Mouse (Mus musculus) brain, embryonic 14.5 days (tissue): ENCODE results near the gene Itgb2. TPM values are rescaled to one million over a fixed set of nuclear protein-coding genes. Genes with fewer than 3 reads are reported as not detected.

Experiments
- DNase-seq: peaks from one replicate; pipeline ENCODE4 v3.0.0-alpha.2; 2011; ENCODE audit warnings: low read depth
- CTCF ChIP-seq: fragments of 200-500 bp; IDR thresholded peaks from 2 replicates; pipeline ENCODE4 v1.5.1; 2012; ENCODE audit warnings: inconsistent platforms, mild to moderate bottlenecking, moderate library complexity, borderline replicate concordance; ENCODE audit not compliant: insufficient read depth, insufficient read length; ENCODE audit errors: extremely low read depth
- POLR2A ChIP-seq: fragments of 200-500 bp; IDR thresholded peaks from 2 replicates; pipeline ENCODE4 v1.6.1; 2012; ENCODE audit warnings: mild to moderate bottlenecking, inconsistent platforms, borderline replicate concordance; ENCODE audit not compliant: poor library complexity, insufficient read depth, insufficient read length, severe bottlenecking; ENCODE audit errors: extremely low read depth
- polyA plus RNA-seq: library from polyadenylated mRNA; depleted of rRNA; stranded (reverse); fragments of >200 nt; gene quantifications from 2 replicates; pipeline ENCODE4 v1.2.3, GENCODE M21; 2012

Gene Itgb2
- polyA plus RNA-seq, 1 experiment = 0.94 TPM

- TF ChIP-seq POLR2A = no peak
- no peak for TF ChIP-seq CTCF
- DNase-seq = no peak
These were observed 23.0 kb upstream of the Itgb2 start for GRCm38 (mm10) chr10:77506961-77507577.

- TF ChIP-seq POLR2A = no peak
- no peak for TF ChIP-seq CTCF
- DNase-seq = no peak
These were observed 22.3 kb upstream of the Itgb2 start for GRCm38 (mm10) chr10:77507779-77508178.

- no peak for DNase-seq
- TF ChIP-seq CTCF = no peak
- no peak for TF ChIP-seq POLR2A
These were observed 21.3 kb upstream of the Itgb2 start for GRCm38 (mm10) chr10:77508744-77509143.

DNA sequence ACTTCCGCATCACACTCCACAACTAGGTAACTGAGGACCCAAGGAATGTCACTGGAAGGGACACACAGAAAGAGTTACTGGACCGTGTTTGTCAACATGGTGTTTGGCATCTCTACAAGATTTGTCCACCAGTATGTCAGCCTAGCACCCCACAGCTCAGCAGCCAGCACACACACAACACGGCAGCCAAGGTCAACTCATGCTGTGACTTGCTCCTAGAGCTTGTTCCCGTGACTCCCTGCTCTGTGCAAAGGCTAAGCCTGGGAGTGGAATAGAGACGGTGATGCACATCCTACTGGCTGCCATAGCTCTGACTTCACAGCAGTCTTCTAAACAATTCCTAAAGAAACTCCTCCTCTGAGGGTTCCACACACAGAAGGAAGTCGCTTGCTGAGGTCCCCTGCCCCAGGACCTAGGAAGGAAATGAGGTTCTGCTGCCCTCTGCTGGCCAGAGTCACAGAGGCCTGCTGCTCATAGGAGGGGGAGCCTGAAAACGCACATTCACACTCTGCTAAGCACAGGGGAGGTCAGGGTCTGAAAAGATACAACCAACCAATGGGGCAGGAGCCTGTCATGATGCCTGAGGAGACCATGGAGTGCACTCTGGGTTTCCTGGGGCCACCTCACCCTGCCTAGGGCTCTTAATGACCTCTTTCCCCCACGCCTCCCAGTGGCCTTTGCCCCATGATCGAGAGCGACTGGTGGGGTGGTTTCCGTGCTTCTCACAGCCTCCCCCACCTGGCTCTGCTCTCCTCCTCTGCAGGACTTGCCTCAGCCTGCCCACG, 20.5 kb upstream of the Itgb2 start:
- TF ChIP-seq CTCF (peak; percentile 93), POLR2A (no peak)
- peak; percentile 88 for DNase-seq

GRCm38 (mm10) chr10:77510225-77510982, 19.6 kb upstream of the Itgb2 start:
- DNase-seq = no peak

GRCm38 (mm10) chr10:77515385-77516348, 14.4 kb upstream of the Itgb2 start, which contains the start of gene Fam207a:
Gene Fam207a, minus strand, starts transcription at chr10:77515785.
- DNase-seq = peak; percentile 98
- peak; percentile 62; the same call in 1 of the 2 replicates for TF ChIP-seq POLR2A
- TF ChIP-seq CTCF = no peak

More at GRCm38 (mm10) chr10:77510225-77510982, 19.6 kb upstream of the Itgb2 start:
- TF ChIP-seq POLR2A = no peak
- no peak for TF ChIP-seq CTCF

DNA sequence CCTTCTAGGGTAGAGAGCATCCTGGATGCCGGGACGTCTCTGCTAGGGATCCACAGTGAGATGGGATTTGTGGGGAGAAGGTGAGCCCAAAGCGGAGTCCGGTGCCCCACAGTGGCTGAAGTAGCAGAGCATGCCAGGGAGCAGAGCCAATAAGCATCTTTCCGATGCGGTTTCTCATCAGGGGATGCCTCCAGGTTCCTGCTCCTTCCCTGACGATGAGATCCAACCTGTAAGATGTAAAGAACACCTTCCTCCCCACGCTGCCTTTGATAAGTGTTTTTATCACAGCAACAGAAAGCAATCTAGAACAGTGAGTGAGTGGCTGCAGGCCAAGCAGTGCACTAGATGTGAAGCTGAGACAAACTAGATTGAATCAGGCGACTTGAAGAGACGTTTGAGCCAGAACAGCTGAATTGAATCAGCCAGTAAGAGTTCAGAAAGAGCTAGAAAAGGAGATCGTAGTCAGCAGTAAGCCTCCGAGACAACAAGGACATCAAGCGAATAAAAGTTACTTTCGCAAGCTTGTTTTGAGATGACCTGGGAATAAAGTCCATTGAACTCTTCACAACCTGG, 13.6 kb upstream of the Itgb2 start:
- TF ChIP-seq CTCF (no peak), POLR2A (no peak)
- no peak for DNase-seq

- DNase-seq = peak; percentile 84
- TF ChIP-seq POLR2A (no peak), CTCF (peak; percentile 91)
These were observed 12.9 kb upstream of the Itgb2 start for GRCm38 (mm10) chr10:77517066-77517620.

GRCm38 (mm10) chr10:77517801-77518200, 12.3 kb upstream of the Itgb2 start:
- no peak for DNase-seq
- TF ChIP-seq CTCF (no peak), POLR2A (no peak)

DNA sequence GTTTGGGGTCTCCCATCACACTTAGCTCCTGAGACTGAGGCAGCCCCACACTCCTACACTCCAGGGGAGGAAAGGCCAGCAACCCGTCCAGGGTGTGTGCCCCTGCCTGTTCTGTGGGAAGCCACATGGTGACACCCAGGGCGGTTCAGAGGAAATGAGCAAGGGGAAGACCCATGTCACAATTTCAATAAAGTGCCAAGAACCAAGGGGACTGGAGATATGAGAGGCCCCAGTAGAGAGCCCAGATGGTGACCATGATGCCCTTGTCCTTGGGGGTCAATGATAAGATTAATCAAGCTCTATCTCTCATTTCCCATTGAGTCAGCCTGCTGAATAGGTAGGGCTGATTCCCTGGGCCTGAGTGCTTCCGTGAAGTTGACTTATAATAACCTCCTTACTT, 10.9 kb upstream of the Itgb2 start:
- no peak for DNase-seq
- TF ChIP-seq POLR2A (no peak), CTCF (no peak)

- TF ChIP-seq POLR2A = no peak
- TF ChIP-seq CTCF = no peak
- no peak for DNase-seq
These were observed 9.6 kb upstream of the Itgb2 start for GRCm38 (mm10) chr10:77520497-77520896.
